Mouse (Mus musculus) kidney, embryonic 16.5 days (tissue): ENCODE data around the gene Mettl24. TPM values are rescaled to one million over a fixed set of nuclear protein-coding genes. Genes with fewer than 3 reads are reported as not detected.

Experiments used
- ATAC-seq: fragments of 200-750 bp; cut with Nextera tagmentation; 2 replicates; pipeline ENCODE4 v1.8.0; 2017; ENCODE audit warnings: moderate TSS enrichment; ENCODE audit not compliant: low FRiP score, low TSS enrichment
- H3K27ac ChIP-seq: fragments of 300-500 bp; sonication (generic); 2 replicates; pipeline ENCODE4 v1.5.1; 2014; ENCODE audit warnings: low read length
- H3K27me3 ChIP-seq: fragments of 300-500 bp; sonication (generic); 2 replicates; pipeline ENCODE4 v1.6.1; 2014; ENCODE audit warnings: low read length, control low read depth, mixed read lengths; ENCODE audit not compliant: insufficient read depth
- H3K36me3 ChIP-seq: fragments of 300-500 bp; sonication (generic); 2 replicates; pipeline ENCODE4 v1.6.1; 2014; ENCODE audit warnings: low read length, control low read depth, mixed read lengths; ENCODE audit not compliant: insufficient read depth
- H3K4me1 ChIP-seq: fragments of 300-500 bp; sonication (generic); 2 replicates; pipeline ENCODE4 v1.6.1; 2014; ENCODE audit warnings: low read length, control low read depth, mixed read lengths; ENCODE audit not compliant: insufficient read depth
- H3K4me2 ChIP-seq: fragments of 300-500 bp; sonication (generic); replicated peaks from 2 replicates; pipeline ENCODE4 v1.6.1; 2014; ENCODE audit warnings: low read depth, low read length
- H3K4me3 ChIP-seq: fragments of 300-500 bp; sonication (generic); 2 replicates; pipeline ENCODE4 v1.5.1; 2014; ENCODE audit warnings: mild to moderate bottlenecking, low read length
- H3K9ac ChIP-seq: fragments of 300-500 bp; sonication (generic); replicated peaks from 2 replicates; pipeline ENCODE4 v1.6.1; 2014; ENCODE audit warnings: low read length
- H3K9me3 ChIP-seq: fragments of 300-500 bp; sonication (generic); 2 replicates; pipeline ENCODE4 v1.6.1; 2016; ENCODE audit warnings: low read length, control low read depth
- WGBS: fragments of 180-500 bp; shearing (Covaris S2); extraction: QIAGEN DNeasy Blood & Tissue Kit; methylation state at CpG from one replicate; pipeline ENCODE4 v1.1.7; 2014; 5-methylcytosine and 5-hydroxymethylcytosine counted together
- polyA plus RNA-seq: library from polyadenylated mRNA; unstranded; fragments of >200 nt; fragmentation: Nextera tagmentation; extraction: Ambion mirVana; gene quantifications from 2 replicates; pipeline ENCODE4 v1.2.1, GENCODE M21; 2015

The Mettl24 gene
- polyA plus RNA-seq, 1 experiment from 2014 or later = 2.7 TPM

GRCm38 (mm10) chr10:40845626-40846025 lies 162.5 kb downstream of the Mettl24 start:
- H3K27me3 ChIP-seq = no peaks in the 10 kb centered on the region
- H3K36me3 ChIP-seq = peaks cover 39% of the 10 kb centered on the region
- H3K27ac ChIP-seq = no peak overlapping the region
- H3K9me3 ChIP-seq = no peaks in the 10 kb centered on the region
- H3K4me2 ChIP-seq = no peak overlapping the region
- H3K9ac ChIP-seq = no peak overlapping the region
- WGBS = 82% methylated on average over 6 of the region's 6 CpGs
- no peaks in the 10 kb centered on the region for H3K4me1 ChIP-seq
- no peak for ATAC-seq
- H3K4me3 ChIP-seq = no peak overlapping the region

DNA sequence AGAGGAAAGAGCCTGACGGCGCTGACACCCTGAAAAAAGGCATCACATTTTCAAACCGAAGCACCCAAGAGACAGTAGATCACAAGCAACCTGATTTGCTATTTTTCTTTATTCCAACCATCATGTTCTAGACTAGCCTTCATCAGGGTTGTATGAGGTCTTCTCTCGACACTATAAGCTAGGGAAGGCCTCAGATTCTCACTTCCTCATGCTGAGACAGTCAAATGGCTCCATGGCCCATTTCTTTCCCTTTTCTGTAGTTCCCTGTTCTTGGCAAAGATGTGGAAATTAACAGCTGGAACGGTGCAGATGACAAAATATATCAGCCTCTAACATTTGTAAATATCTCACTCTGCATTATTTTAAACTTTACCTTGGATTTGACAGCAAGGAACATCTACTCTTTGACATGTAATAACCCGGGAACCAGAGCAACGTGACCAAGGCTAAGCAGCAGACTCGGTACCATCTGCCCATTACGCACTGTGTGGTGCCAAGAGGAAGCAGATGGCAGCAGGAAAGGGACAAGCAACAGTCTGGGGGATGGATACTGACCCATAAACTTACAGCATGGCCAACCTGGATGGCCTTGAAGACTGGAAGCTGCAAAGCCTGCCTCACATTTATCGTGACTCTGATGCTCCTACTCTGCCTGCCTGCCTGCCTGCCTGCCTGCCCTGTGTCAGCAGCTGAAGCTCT lies 164.2 kb downstream of the Mettl24 start:
- Histone ChIP-seq H3K4me1 (no peaks in the 10 kb centered on the region), H3K4me3 (no peak overlapping the region), H3K27ac (no peak overlapping the region), H3K9ac (no peak overlapping the region), H3K4me2 (no peak overlapping the region), H3K9me3 (no peaks in the 10 kb centered on the region), H3K27me3 (no peaks in the 10 kb centered on the region), H3K36me3 (peaks cover 23% of the 10 kb centered on the region)
- ATAC-seq = no peak
- 90% methylated on average over 10 of the region's 10 CpGs for WGBS

DNA sequence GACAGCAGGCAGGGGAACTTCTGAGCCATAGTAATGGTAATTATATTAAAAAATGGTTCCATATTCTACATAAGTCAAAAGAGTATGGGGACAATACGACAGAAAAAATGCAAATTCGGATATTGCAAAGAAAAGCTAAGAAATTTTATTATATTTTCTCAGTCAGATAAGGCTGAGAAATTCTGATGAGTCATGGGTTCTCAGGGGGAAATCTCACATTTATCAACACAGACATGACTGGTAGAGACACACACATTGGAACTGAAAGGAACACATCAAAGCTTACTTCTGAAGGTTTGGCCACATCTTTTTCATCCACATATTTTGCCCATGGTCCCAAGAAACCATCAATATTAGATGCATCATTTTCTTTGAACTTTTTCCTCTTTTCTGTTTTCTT lies 167.6 kb downstream of the Mettl24 start:
- H3K9ac ChIP-seq = no peak overlapping the region
- no peaks in the 10 kb centered on the region for H3K27me3 ChIP-seq
- H3K4me1 ChIP-seq = no peaks in the 10 kb centered on the region
- 83% methylated on average over 2 of the region's 2 CpGs for WGBS
- H3K9me3 ChIP-seq = no peaks in the 10 kb centered on the region
- no peak overlapping the region for H3K4me3 ChIP-seq
- peaks cover 15% of the 10 kb centered on the region for H3K36me3 ChIP-seq
- H3K4me2 ChIP-seq = no peak overlapping the region
- H3K27ac ChIP-seq = no peak overlapping the region
- no peak for ATAC-seq

- no peak overlapping the region for H3K27ac ChIP-seq
- H3K4me2 ChIP-seq = no peak overlapping the region
- H3K4me1 ChIP-seq = no peaks in the 10 kb centered on the region
- ATAC-seq = no peak
- peaks cover 15% of the 10 kb centered on the region for H3K36me3 ChIP-seq
- H3K4me3 ChIP-seq = no peak overlapping the region
- H3K9ac ChIP-seq = no peak overlapping the region
- H3K9me3 ChIP-seq = no peaks in the 10 kb centered on the region
- no peaks in the 10 kb centered on the region for H3K27me3 ChIP-seq
Measured at GRCm38 (mm10) chr10:40851138-40851537, 168.1 kb downstream of the Mettl24 start.

- Histone ChIP-seq H3K27ac (no peak overlapping the region), H3K9ac (no peak overlapping the region), H3K4me2 (no peak overlapping the region), H3K36me3 (no peaks in the 10 kb centered on the region), H3K4me3 (no peak overlapping the region), H3K4me1 (no peaks in the 10 kb centered on the region), H3K9me3 (no peaks in the 10 kb centered on the region; the same call in 1 of the 2 replicates), H3K27me3 (no peaks in the 10 kb centered on the region)
- 54% methylated on average over 2 of the region's 2 CpGs for WGBS
- ATAC-seq = no peak
Measured at GRCm38 (mm10) chr10:40855616-40856015, 172.5 kb downstream of the Mettl24 start.

GRCm38 (mm10) chr10:40856703-40857102 lies 173.6 kb downstream of the Mettl24 start:
- H3K36me3 ChIP-seq = no peaks in the 10 kb centered on the region
- no peak for ATAC-seq
- no peaks in the 10 kb centered on the region; the same call in 1 of the 2 replicates for H3K9me3 ChIP-seq
- no peak overlapping the region for H3K4me2 ChIP-seq
- H3K27ac ChIP-seq = no peak overlapping the region
- no peaks in the 10 kb centered on the region for H3K4me1 ChIP-seq
- H3K9ac ChIP-seq = no peak overlapping the region
- H3K27me3 ChIP-seq = no peaks in the 10 kb centered on the region
- WGBS = 88% methylated on average over 7 of the region's 7 CpGs
- no peak overlapping the region for H3K4me3 ChIP-seq

GRCm38 (mm10) chr10:40857599-40857998 lies 174.5 kb downstream of the Mettl24 start:
- no peak overlapping the region for H3K27ac ChIP-seq
- H3K4me2 ChIP-seq = no peak overlapping the region
- no peaks in the 10 kb centered on the region for H3K27me3 ChIP-seq
- no peak overlapping the region for H3K9ac ChIP-seq
- no peak for ATAC-seq
- H3K4me1 ChIP-seq = no peaks in the 10 kb centered on the region
- H3K9me3 ChIP-seq = no peaks in the 10 kb centered on the region; the same call in 1 of the 2 replicates
- H3K4me3 ChIP-seq = no peak overlapping the region
- 0 out of 2 replicates have a peak, but pooled peaks cover 4% of the 10 kb centered on the region for H3K36me3 ChIP-seq
- 93% methylated on average over 8 of the region's 8 CpGs for WGBS

Other genes with a start within 250 kb of the Mettl24 start
- gene Slc22a16, start 112.9 kb upstream of the Mettl24 start, polyA plus RNA-seq = not detected in 2 replicates
- 0.74 and 1.0 TPM in 2 replicates for gene Ddo, start 53.3 kb upstream of the Mettl24 start, polyA plus RNA-seq
- gene Cdc40, start 200.0 kb downstream of the Mettl24 start, polyA plus RNA-seq = 38.5 and 41.3 TPM in 2 replicates
- 17.5 and 24.3 TPM in 2 replicates for gene Wasf1, start 200.2 kb downstream of the Mettl24 start, polyA plus RNA-seq